Mouse (Mus musculus): ENCODE measurements around the gene Atp6v1g2.

Gene Atp6v1g2

GRCm38 (mm10) chr17:35239700-35240099 is 6.2 kb downstream of the Atp6v1g2 start:
- DNase-seq: peak in 1 of 2 experiments; percentile 8

GRCm38 (mm10) chr17:35240384-35241304 is 7.2 kb downstream of the Atp6v1g2 start:
- DNase-seq: no peak

- DNase-seq: peak; percentile 95 to 96
These were observed 8.0 kb downstream of the Atp6v1g2 start, which contains the start of gene Ddx39b for GRCm38 (mm10) chr17:35241305-35242014. Ddx39b (plus strand) TSS chr17:35241746.

- DNase-seq: peak in 1 of 2 experiments; percentile 35
These were observed 8.8 kb downstream of the Atp6v1g2 start for GRCm38 (mm10) chr17:35242015-35242941.

- DNase-seq: peak; percentile 66 to 68
These were observed 9.6 kb downstream of the Atp6v1g2 start for GRCm38 (mm10) chr17:35243086-35243485.

- DNase-seq: no peak
These were observed 11.5 kb downstream of the Atp6v1g2 start for GRCm38 (mm10) chr17:35244999-35245398.

- DNase-seq: peak in 1 of 2 experiments; percentile 15
These were observed 12.5 kb downstream of the Atp6v1g2 start for GRCm38 (mm10) chr17:35245731-35246623.

GRCm38 (mm10) chr17:35247144-35247543 is 13.7 kb downstream of the Atp6v1g2 start:
- no peak for DNase-seq

GRCm38 (mm10) chr17:35248986-35249385 is 15.5 kb downstream of the Atp6v1g2 start:
- DNase-seq: peak in 1 of 2 experiments; percentile 3

- DNase-seq: peak in 1 of 2 experiments; percentile 4
These were observed 16.2 kb downstream of the Atp6v1g2 start for GRCm38 (mm10) chr17:35249451-35250197.

GRCm38 (mm10) chr17:35250348-35251120 is 17.1 kb downstream of the Atp6v1g2 start:
- DNase-seq: peak in 1 of 2 experiments; percentile 4

GRCm38 (mm10) chr17:35251162-35251719 is 17.8 kb downstream of the Atp6v1g2 start:
- DNase-seq: no peak

- no peak for DNase-seq
These were observed 18.5 kb downstream of the Atp6v1g2 start for GRCm38 (mm10) chr17:35251981-35252380.

- DNase-seq: no peak
These were observed 19.3 kb downstream of the Atp6v1g2 start for GRCm38 (mm10) chr17:35252619-35253292.

- no peak for DNase-seq
These were observed 20.0 kb downstream of the Atp6v1g2 start for GRCm38 (mm10) chr17:35253293-35254093.

GRCm38 (mm10) chr17:35254241-35255098 is 21.0 kb downstream of the Atp6v1g2 start:
- peak; percentile 67 to 68 for DNase-seq

- no peak for DNase-seq
These were observed 21.8 kb downstream of the Atp6v1g2 start for GRCm38 (mm10) chr17:35255301-35255700.
